Mouse (Mus musculus) splenic B cell, adult 2 months (primary cell): ENCODE data around the gene Cyfip2.
A peak's percentile ranks its signal among the peaks of the same experiment; 100 is the strongest.

Experiments
- DNase-seq: peaks from one replicate; pipeline ENCODE4 v3.0.0-alpha.2; 2011; ENCODE audit warnings: low read depth, low spot score
- H3K27me3 ChIP-seq: 2 replicates; pipeline ENCODE4 v1.6.1; 2012; ENCODE audit warnings: mild to moderate bottlenecking, low read length, moderate library complexity, mixed read lengths; ENCODE audit not compliant: control insufficient read depth, poor library complexity, insufficient read depth, severe bottlenecking
- H3K36me3 ChIP-seq: 2 replicates; pipeline ENCODE4 v1.6.1; 2012; ENCODE audit warnings: mild to moderate bottlenecking, low read length, moderate library complexity, mixed read lengths; ENCODE audit not compliant: control insufficient read depth, poor library complexity, insufficient read depth, severe bottlenecking

Cyfip2 gene

GRCm38 (mm10) chr11:46275302-46275701, 37.4 kb downstream of the Cyfip2 start:
- Histone ChIP-seq H3K36me3 (peaks cover 34% of the 10 kb centered on the region), H3K27me3 (no peaks in the 10 kb centered on the region)
- peak; percentile 93 for DNase-seq

GRCm38 (mm10) chr11:46273969-46274368, 38.7 kb downstream of the Cyfip2 start:
- Histone ChIP-seq H3K27me3 (no peaks in the 10 kb centered on the region), H3K36me3 (peaks cover 32% of the 10 kb centered on the region)
- DNase-seq: peak; percentile 40

- DNase-seq: no peak
- Histone ChIP-seq H3K27me3 (no peaks in the 10 kb centered on the region), H3K36me3 (peaks cover 29% of the 10 kb centered on the region)
These were observed 40.5 kb downstream of the Cyfip2 start for GRCm38 (mm10) chr11:46272058-46272681.

- Histone ChIP-seq H3K36me3 (peaks cover 31% of the 10 kb centered on the region), H3K27me3 (no peaks in the 10 kb centered on the region)
- no peak for DNase-seq
These were observed 42.8 kb downstream of the Cyfip2 start for GRCm38 (mm10) chr11:46269893-46270292.

GRCm38 (mm10) chr11:46269391-46269790, 43.3 kb downstream of the Cyfip2 start:
- DNase-seq: no peak

GRCm38 (mm10) chr11:46268991-46269390, 43.7 kb downstream of the Cyfip2 start:
- no peaks in the 10 kb centered on the region for H3K27me3 ChIP-seq
- peak; percentile 77 for DNase-seq

More at GRCm38 (mm10) chr11:46269391-46269790, 43.3 kb downstream of the Cyfip2 start:
- H3K36me3 ChIP-seq: peaks cover 26% of the 10 kb centered on the region
- H3K27me3 ChIP-seq: no peaks in the 10 kb centered on the region

GRCm38 (mm10) chr11:46265031-46265786, 47.5 kb downstream of the Cyfip2 start:
- DNase-seq: peak; percentile 87
- H3K36me3 ChIP-seq: peaks cover 20% of the 10 kb centered on the region; the same call in 1 of the 2 replicates
- no peaks in the 10 kb centered on the region for H3K27me3 ChIP-seq

More at GRCm38 (mm10) chr11:46268991-46269390, 43.7 kb downstream of the Cyfip2 start:
- peaks cover 24% of the 10 kb centered on the region for H3K36me3 ChIP-seq

- DNase-seq: no peak
- Histone ChIP-seq H3K27me3 (no peaks in the 10 kb centered on the region), H3K36me3 (peaks cover 20% of the 10 kb centered on the region; the same call in 1 of the 2 replicates)
These were observed 48.1 kb downstream of the Cyfip2 start for GRCm38 (mm10) chr11:46264584-46264983.

- DNase-seq: no peak
These were observed 49.4 kb downstream of the Cyfip2 start for GRCm38 (mm10) chr11:46263291-46263690.

GRCm38 (mm10) chr11:46262854-46263253, 49.8 kb downstream of the Cyfip2 start:
- Histone ChIP-seq H3K36me3 (peaks cover 16% of the 10 kb centered on the region; the same call in 1 of the 2 replicates), H3K27me3 (no peaks in the 10 kb centered on the region)
- DNase-seq: no peak

More at GRCm38 (mm10) chr11:46263291-46263690, 49.4 kb downstream of the Cyfip2 start:
- peaks cover 16% of the 10 kb centered on the region; the same call in 1 of the 2 replicates for H3K36me3 ChIP-seq
- no peaks in the 10 kb centered on the region for H3K27me3 ChIP-seq

GRCm38 (mm10) chr11:46258749-46259148, 53.9 kb downstream of the Cyfip2 start:
- Histone ChIP-seq H3K27me3 (no peaks in the 10 kb centered on the region), H3K36me3 (peaks cover 32% of the 10 kb centered on the region)
- DNase-seq: no peak

GRCm38 (mm10) chr11:46258207-46258606, 54.5 kb downstream of the Cyfip2 start:
- peaks cover 34% of the 10 kb centered on the region for H3K36me3 ChIP-seq
- peak; percentile 51 for DNase-seq
- H3K27me3 ChIP-seq: no peaks in the 10 kb centered on the region

- no peak for DNase-seq
- no peaks in the 10 kb centered on the region for H3K27me3 ChIP-seq
- H3K36me3 ChIP-seq: peaks cover 36% of the 10 kb centered on the region
These were observed 57.4 kb downstream of the Cyfip2 start for GRCm38 (mm10) chr11:46255291-46255690.

GRCm38 (mm10) chr11:46251994-46252393, 60.7 kb downstream of the Cyfip2 start:
- Histone ChIP-seq H3K36me3 (peaks cover 38% of the 10 kb centered on the region), H3K27me3 (no peaks in the 10 kb centered on the region)
- DNase-seq: peak; percentile 82

- Histone ChIP-seq H3K27me3 (no peaks in the 10 kb centered on the region), H3K36me3 (peaks cover 28% of the 10 kb centered on the region)
- no peak for DNase-seq
These were observed 64.3 kb downstream of the Cyfip2 start for GRCm38 (mm10) chr11:46248352-46248751.
